Mouse (Mus musculus) left cerebral cortex, adult 11 months (tissue): ENCODE measurements at regions not wholly inside any gene's neighbourhood (a gene's known extent, or its start where the extent isn't known, plus 50 kb on each side); places are given as distances from the start of the nearest gene placed in this dataset.

Source experiments
- DNase-seq: peaks from one replicate; pipeline ENCODE4 v3.0.0; 2022; ENCODE audit warnings: low spot score

GRCm38 (mm10) chr8:126742081-126742480 lies 148.3 kb upstream of the Irf2bp2 start:
- DNase-seq, result no peak

- DNase-seq, result no peak
Observed at GRCm38 (mm10) chr8:126741031-126741430, 147.2 kb upstream of the Irf2bp2 start.

DNA sequence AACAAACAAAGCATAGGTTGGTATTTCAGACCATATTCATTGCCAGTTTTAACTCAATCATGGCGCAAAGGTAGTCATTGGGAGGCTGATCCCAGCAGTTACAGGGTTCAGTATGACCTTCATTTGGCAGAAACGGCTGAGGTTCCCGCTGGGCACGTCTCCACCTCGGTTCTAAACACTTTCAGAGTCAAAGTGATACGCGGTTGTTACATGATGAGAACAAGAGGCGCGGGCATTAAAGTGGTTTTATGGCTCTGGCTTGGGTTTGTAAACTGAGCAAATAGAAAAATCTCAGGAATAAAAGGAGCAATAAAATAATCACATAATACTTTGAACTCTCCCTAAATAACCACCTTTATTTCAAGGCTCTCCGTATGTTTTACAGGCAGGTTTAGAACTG lies 146.0 kb upstream of the Irf2bp2 start:
- DNase-seq, result no peak

DNA sequence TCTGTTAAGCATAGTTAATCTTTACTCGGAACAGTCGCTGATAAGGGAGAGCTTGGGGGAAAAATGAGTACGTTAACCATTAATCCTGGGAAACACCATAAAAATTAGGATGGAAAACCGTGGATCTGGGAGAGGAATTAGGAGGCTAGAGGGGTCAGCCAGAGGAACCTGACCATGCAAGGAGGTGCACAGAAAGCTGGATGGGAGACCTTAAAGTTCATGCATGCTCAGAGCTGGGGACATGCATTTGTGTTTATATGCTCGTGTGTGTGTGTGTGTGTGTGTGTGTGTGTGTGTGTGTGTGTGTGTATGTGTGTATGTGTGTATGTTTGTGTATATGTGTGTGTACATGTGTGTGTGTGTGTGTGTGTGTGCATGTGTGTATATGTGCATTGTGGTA lies 143.2 kb upstream of the Irf2bp2 start:
- no peak for DNase-seq

DNA sequence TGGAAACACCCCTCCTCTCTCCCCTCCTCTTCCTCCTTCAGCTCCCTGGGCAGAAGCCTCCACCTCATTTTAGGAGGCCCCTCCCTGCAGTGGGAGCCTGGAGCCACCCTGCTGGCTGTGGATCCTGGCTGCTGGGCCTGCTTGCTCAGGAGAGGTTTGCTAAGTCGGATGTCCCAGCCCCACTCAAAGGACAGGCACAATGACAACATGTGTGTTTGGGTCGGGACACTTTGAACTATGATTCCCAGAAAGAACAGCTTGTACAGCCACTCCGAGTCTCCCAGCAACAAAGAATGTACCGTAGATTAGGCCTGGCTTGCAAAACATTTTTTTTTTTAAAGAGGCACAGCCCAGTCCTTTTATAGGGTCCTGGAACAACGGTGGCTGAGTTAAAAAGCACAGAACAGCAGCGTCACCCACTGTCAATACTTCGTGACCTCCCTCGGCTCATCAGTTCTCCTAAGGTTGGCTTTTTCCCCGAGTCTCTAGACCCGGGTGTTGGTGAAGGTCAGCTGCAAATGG lies 142.7 kb upstream of the Irf2bp2 start:
- peak; percentile 60 for DNase-seq

GRCm38 (mm10) chr8:126735488-126736440 lies 142.0 kb upstream of the Irf2bp2 start:
- peak; percentile 54 for DNase-seq

DNA sequence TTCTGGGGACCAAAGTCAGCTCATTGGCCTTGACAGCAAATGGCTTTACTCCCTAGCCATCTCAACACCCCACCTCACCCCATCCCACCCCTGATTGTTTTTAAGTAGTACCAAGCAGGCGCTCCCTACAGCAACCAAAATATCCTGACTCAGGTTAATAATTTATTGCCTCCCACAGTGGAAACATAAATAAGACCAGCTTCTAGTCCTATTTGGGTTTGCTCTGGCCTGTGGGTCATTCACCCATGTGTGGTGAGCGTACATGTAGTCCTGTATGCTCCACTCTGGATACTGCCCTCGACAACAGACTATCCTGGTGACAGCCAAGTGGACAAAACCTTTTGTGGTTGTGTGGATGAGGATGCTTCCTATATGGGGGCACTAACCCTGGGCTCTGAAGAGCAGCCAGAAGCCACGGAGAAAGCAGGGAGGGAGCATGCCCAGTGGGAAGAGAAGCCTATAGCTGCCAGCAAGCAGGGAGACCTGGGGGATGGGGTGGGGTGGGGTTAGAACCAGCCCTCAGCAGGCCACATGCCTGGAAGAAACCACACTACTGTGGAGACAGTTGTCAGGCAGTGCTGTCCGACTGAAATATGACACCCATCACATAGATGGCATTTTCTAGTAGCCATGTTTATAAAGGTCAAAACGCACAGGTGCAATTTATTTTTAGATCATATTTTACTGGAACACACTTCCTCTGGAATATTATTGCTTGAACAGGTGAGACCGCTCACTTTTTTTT lies 141.1 kb upstream of the Irf2bp2 start:
- no peak for DNase-seq

DNA sequence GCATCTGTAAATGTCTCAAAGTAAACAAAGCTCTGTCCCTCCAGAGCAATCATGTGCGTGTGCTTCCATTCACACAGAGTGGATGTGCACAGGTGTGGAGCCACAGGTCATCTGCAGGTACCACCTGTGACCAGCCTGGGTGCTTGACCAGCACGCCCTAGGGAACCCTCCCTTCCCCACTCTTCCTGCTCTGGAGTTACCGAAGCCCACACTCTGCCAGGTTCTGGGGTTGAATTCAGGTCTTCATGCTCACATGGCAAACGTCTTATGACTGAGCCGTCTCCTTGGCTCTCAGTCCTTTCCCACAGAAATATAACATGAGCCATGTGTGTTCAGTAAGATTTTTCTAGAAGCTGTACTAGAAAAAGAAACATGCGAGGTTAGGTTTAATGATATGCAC lies 140.0 kb upstream of the Irf2bp2 start:
- DNase-seq, result no peak

GRCm38 (mm10) chr8:126733307-126733706 lies 139.5 kb upstream of the Irf2bp2 start:
- no peak for DNase-seq

- no peak for DNase-seq
Observed at GRCm38 (mm10) chr8:126730017-126730631, 136.3 kb upstream of the Irf2bp2 start.

- DNase-seq, result no peak
Observed at GRCm38 (mm10) chr8:126728987-126729632, 135.3 kb upstream of the Irf2bp2 start.

- no peak for DNase-seq
Observed at GRCm38 (mm10) chr8:126728135-126728534, 134.3 kb upstream of the Irf2bp2 start.

- DNase-seq, result no peak
Observed at GRCm38 (mm10) chr8:126727068-126727467, 133.3 kb upstream of the Irf2bp2 start.

DNA sequence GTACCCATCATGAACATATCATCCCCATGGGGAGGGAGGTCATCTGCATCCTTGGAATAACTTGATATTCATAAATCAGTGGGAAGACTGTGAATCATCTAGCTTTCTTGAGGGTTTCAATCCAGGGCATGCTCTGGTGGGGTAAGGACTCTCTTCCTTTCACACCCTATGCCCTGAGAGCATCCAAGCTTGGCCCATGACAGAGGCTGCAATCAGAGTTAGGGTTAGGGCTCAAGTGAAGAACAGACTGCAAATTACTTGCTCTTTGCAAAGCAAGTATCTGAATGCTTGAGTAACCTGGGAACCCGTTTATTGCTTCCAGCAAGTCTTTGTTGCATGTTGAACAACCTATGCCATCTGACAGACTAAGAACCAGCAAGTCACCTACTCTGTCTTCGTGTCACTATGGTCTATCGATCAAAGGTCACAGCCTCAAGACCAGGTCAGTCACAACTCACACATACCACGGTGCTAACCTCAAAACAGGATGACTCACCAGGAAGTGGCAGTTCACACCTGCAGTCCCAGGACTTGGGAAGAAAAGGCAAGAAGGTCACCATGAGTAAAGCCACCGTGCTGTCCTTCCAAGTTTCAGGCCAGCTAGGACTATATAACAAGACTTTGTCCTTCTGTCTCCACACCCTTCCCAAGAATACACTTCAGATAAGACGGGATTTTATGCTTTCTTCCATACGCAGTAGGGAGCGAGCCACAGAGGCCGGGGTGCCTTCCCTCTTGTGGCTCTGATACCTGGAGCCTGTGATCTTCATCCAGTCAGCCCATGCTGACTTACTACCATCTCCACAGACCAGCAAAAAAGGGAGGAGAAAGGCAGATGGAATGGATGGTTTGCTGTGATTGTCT lies 129.7 kb upstream of the Irf2bp2 start:
- DNase-seq, result no peak

DNA sequence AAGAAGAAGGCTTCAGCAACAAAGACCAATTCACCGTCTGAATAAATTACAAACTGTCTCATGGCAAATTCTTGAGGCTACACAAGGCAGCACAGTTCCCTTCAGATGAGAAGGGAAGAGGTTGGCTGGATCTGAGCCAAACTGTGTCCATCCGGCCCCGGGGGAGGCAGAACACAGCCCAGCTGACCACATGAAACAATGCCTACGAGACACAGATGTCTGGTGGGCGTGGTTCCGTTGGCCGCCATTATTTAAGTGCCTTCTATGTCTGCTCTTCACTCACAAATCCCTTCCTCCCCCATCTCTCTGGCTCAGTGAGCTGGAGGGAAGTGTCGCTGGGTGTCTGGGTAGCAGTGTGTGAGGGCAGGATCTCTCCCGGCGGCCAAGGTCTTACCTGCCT lies 127.8 kb upstream of the Irf2bp2 start:
- no peak for DNase-seq

DNA sequence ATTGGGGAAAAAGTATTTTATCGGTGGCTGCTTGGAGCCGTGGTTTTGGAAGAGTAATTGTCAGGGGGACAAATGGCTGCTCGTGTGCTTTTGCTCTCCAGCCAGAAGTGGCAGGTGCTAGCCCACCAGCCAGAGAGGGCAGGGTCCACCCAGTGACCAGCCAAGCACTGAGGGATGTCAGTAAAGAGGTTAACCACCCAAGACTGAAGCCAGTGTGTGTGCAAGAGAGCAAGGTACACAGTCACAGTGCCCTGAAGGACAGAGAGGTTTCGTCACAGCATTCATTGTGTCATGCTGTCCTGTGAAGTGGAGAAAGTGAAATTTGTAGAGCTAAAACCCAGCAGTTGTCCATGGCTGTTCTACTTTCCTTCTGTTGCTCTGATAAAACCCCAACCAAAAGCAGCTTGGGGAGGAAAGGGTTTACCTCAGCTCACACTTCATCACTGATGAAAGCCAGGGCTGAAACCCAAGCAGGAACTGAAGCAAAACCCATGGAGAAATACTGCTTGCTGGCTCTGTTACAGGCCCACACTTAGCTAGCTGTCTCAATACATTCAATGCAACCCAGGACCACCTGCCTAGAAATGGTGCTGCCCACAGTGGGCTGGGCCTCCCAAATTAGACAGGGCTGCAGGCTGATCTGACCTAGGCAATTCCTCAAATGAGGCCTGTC lies 126.8 kb upstream of the Irf2bp2 start:
- no peak for DNase-seq

DNA sequence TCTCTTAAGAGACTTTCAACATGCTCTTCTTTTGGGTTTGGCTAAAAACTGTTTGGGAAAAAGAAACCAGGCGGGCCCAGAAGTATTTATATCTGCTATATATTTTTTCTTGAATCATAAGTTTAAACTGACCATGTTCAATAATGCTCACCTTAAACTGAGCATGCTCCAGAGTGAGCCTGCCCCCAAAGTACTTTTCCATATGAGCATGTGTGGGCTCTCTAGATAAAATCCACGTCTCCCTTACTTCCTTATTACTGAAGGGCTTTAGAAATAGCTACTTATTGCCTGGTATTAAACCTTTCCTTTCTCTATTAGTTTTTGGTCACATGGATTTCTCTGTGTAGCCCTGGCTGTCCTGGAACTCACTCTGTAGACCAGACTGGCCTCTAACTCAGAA lies 126.0 kb upstream of the Irf2bp2 start:
- no peak for DNase-seq

- no peak for DNase-seq
Observed at GRCm38 (mm10) chr8:126717652-126718155, 123.9 kb upstream of the Irf2bp2 start.

GRCm38 (mm10) chr8:126715666-126716065 lies 121.9 kb upstream of the Irf2bp2 start:
- DNase-seq, result no peak

- DNase-seq, result no peak
Observed at GRCm38 (mm10) chr8:126713602-126714145, 119.9 kb upstream of the Irf2bp2 start.
